Mouse (Mus musculus) heart, embryonic 15.5 days (tissue): ENCODE results near the gene Vipr1. TPM values are rescaled to one million over a fixed set of nuclear protein-coding genes. Genes with fewer than 3 reads are reported as not detected.

Experiments
- ATAC-seq: fragments of 200-750 bp; cut with Nextera tagmentation; replicated peaks from 2 replicates; pipeline ENCODE4 v1.8.0; 2017; ENCODE audit warnings: low read depth, moderate TSS enrichment; ENCODE audit not compliant: insufficient number of reproducible peaks, insufficient read depth, low FRiP score
- H3K27ac ChIP-seq: fragments of 300-500 bp; sonication (generic); 2 replicates; pipeline ENCODE4 v1.5.1; 2015; ENCODE audit warnings: mild to moderate bottlenecking, inconsistent platforms
- H3K27me3 ChIP-seq: fragments of 300-500 bp; sonication (generic); 2 replicates; pipeline ENCODE4 v1.6.1; 2015; ENCODE audit warnings: inconsistent platforms
- H3K36me3 ChIP-seq: fragments of 300-500 bp; sonication (generic); 2 replicates; pipeline ENCODE4 v1.6.1; 2015; ENCODE audit warnings: mild to moderate bottlenecking, inconsistent platforms
- H3K4me1 ChIP-seq: fragments of 300-500 bp; sonication (generic); replicated peaks from 2 replicates; pipeline ENCODE4 v1.6.1; 2015; ENCODE audit warnings: inconsistent platforms
- H3K4me2 ChIP-seq: fragments of 300-500 bp; sonication (generic); 2 replicates; pipeline ENCODE4 v1.6.1; 2015; ENCODE audit warnings: inconsistent platforms, mild to moderate bottlenecking, moderate library complexity
- H3K4me3 ChIP-seq: fragments of 300-500 bp; sonication (generic); 2 replicates; pipeline ENCODE4 v1.5.1; 2015; ENCODE audit warnings: mild to moderate bottlenecking, inconsistent platforms
- H3K9ac ChIP-seq: fragments of 300-500 bp; sonication (generic); 2 replicates; pipeline ENCODE4 v1.6.1; 2015; ENCODE audit warnings: mild to moderate bottlenecking, inconsistent platforms
- H3K9me3 ChIP-seq: fragments of 300-500 bp; sonication (generic); replicated peaks from 2 replicates; pipeline ENCODE4 v1.6.1; 2016; ENCODE audit warnings: inconsistent platforms
- WGBS: fragments of 180-500 bp; shearing (Covaris S2); methylation state at CpG from one replicate; pipeline ENCODE4 v1.1.7; 2015; ENCODE audit warnings: mixed read lengths; 5-methylcytosine and 5-hydroxymethylcytosine counted together
- polyA plus RNA-seq: library from polyadenylated mRNA; unstranded; fragments of >200 nt; fragmentation: Nextera tagmentation; extraction: Ambion mirVana; gene quantifications from 2 replicates; pipeline ENCODE4 v1.2.1, GENCODE M21; 2015

Vipr1 gene
- polyA plus RNA-seq, 1 experiment from 2014 or later = 0.33 TPM

- no peak overlapping the region for H3K4me3 ChIP-seq
- ATAC-seq = no peak
- H3K36me3 ChIP-seq = no peaks in the 10 kb centered on the region
- no peaks in the 10 kb centered on the region for H3K9me3 ChIP-seq
- peaks cover 7% of the 10 kb centered on the region for H3K4me1 ChIP-seq
- no peak overlapping the region for H3K4me2 ChIP-seq
- WGBS = 52% methylated on average over 7 of the region's 7 CpGs
- peaks cover 49% of the 10 kb centered on the region for H3K27me3 ChIP-seq
- no peak overlapping the region for H3K27ac ChIP-seq
- no peak overlapping the region for H3K9ac ChIP-seq
These were observed 6.5 kb upstream of the Vipr1 start for GRCm38 (mm10) chr9:121635835-121636576.

- Histone ChIP-seq H3K4me3 (no peak overlapping the region), H3K27me3 (peaks cover 81% of the 10 kb centered on the region), H3K36me3 (no peaks in the 10 kb centered on the region), H3K4me1 (peaks cover 21% of the 10 kb centered on the region), H3K4me2 (no peak overlapping the region), H3K9ac (no peak overlapping the region), H3K9me3 (no peaks in the 10 kb centered on the region), H3K27ac (no peak overlapping the region)
- ATAC-seq = no peak
- WGBS = 51% methylated on average over 16 of the region's 16 CpGs
These were observed 2.7 kb upstream of the Vipr1 start for GRCm38 (mm10) chr9:121639790-121640189.

GRCm38 (mm10) chr9:121641235-121641915, 1.1 kb upstream of the Vipr1 start:
- Histone ChIP-seq H3K4me1 (peaks cover 21% of the 10 kb centered on the region), H3K4me3 (peak overlapping the region; percentile 53), H3K36me3 (no peaks in the 10 kb centered on the region), H3K4me2 (peak overlapping the region; percentile 92), H3K9me3 (no peaks in the 10 kb centered on the region), H3K27ac (no peak overlapping the region), H3K9ac (no peak overlapping the region), H3K27me3 (peaks cover 82% of the 10 kb centered on the region)
- no peak for ATAC-seq
- WGBS = 12% methylated on average over 27 of the region's 27 CpGs

GRCm38 (mm10) chr9:121642001-121642400, 515 bp upstream of the Vipr1 start, which contains the start of gene Lyzl4:
Gene Lyzl4 (minus strand): TSS chr9:121642096.
- ATAC-seq = peak; percentile 57; the same call in 1 of the 2 replicates
- Histone ChIP-seq H3K4me1 (peaks cover 21% of the 10 kb centered on the region), H3K4me2 (peak within 1 kb of the TSS; percentile 92), H3K9ac (peak within 1 kb of the TSS; percentile 48), H3K4me3 (peak within 1 kb of the TSS; percentile 53), H3K9me3 (no peaks in the 10 kb centered on the region), H3K27me3 (peaks cover 78% of the 10 kb centered on the region), H3K27ac (no peak within 1 kb of the TSS), H3K36me3 (no peaks in the 10 kb centered on the region)
- WGBS = under 1% methylated on average over 26 of the region's 26 CpGs

GRCm38 (mm10) chr9:121644855-121645254, 2.3 kb downstream of the Vipr1 start:
- ATAC-seq = no peak
- Histone ChIP-seq H3K36me3 (no peaks in the 10 kb centered on the region), H3K9ac (no peak overlapping the region), H3K4me2 (no peak overlapping the region), H3K27ac (no peak overlapping the region), H3K4me1 (peaks cover 21% of the 10 kb centered on the region), H3K9me3 (no peaks in the 10 kb centered on the region), H3K27me3 (peaks cover 63% of the 10 kb centered on the region), H3K4me3 (no peak overlapping the region)
- 28% methylated on average over 3 of the region's 3 CpGs for WGBS

- H3K4me3 ChIP-seq = no peak overlapping the region
- H3K9me3 ChIP-seq = no peaks in the 10 kb centered on the region
- peaks cover 12% of the 10 kb centered on the region for H3K4me1 ChIP-seq
- ATAC-seq = no peak
- H3K4me2 ChIP-seq = no peak overlapping the region
- H3K27me3 ChIP-seq = peaks cover 42% of the 10 kb centered on the region
- H3K36me3 ChIP-seq = no peaks in the 10 kb centered on the region
- H3K27ac ChIP-seq = no peak overlapping the region
- 46% methylated on average over 7 of the region's 7 CpGs for WGBS
- no peak overlapping the region for H3K9ac ChIP-seq
These were observed 4.5 kb downstream of the Vipr1 start for GRCm38 (mm10) chr9:121647026-121647425.

- H3K36me3 ChIP-seq = no peaks in the 10 kb centered on the region
- no peak overlapping the region for H3K27ac ChIP-seq
- H3K4me2 ChIP-seq = no peak overlapping the region
- 0 out of 2 replicates have a peak, but pooled peaks cover 3% of the 10 kb centered on the region for H3K27me3 ChIP-seq
- H3K9ac ChIP-seq = no peak overlapping the region
- WGBS = 83% methylated on average over 10 of the region's 10 CpGs
- no peak for ATAC-seq
- no peaks in the 10 kb centered on the region for H3K4me1 ChIP-seq
- H3K9me3 ChIP-seq = no peaks in the 10 kb centered on the region
- H3K4me3 ChIP-seq = no peak overlapping the region
These were observed 11.2 kb downstream of the Vipr1 start for GRCm38 (mm10) chr9:121653668-121654067.

GRCm38 (mm10) chr9:121656322-121656721, 13.8 kb downstream of the Vipr1 start:
- H3K4me1 ChIP-seq = no peaks in the 10 kb centered on the region
- H3K4me3 ChIP-seq = no peak overlapping the region
- no peak overlapping the region for H3K4me2 ChIP-seq
- no peak overlapping the region for H3K9ac ChIP-seq
- H3K9me3 ChIP-seq = no peaks in the 10 kb centered on the region
- WGBS = 83% methylated on average over 5 of the region's 5 CpGs
- no peak overlapping the region for H3K27ac ChIP-seq
- no peaks in the 10 kb centered on the region for H3K36me3 ChIP-seq
- no peak for ATAC-seq
- H3K27me3 ChIP-seq = peaks cover 14% of the 10 kb centered on the region; the same call in 1 of the 2 replicates

GRCm38 (mm10) chr9:121657143-121657542, 14.6 kb downstream of the Vipr1 start:
- Histone ChIP-seq H3K36me3 (no peaks in the 10 kb centered on the region), H3K27ac (no peak overlapping the region), H3K4me3 (no peak overlapping the region), H3K4me2 (no peak overlapping the region), H3K9ac (no peak overlapping the region), H3K9me3 (no peaks in the 10 kb centered on the region), H3K27me3 (peaks cover 19% of the 10 kb centered on the region), H3K4me1 (no peaks in the 10 kb centered on the region)
- 40% methylated on average over 13 of the region's 13 CpGs for WGBS
- ATAC-seq = no peak

- H3K9ac ChIP-seq = no peak overlapping the region
- no peak overlapping the region for H3K4me3 ChIP-seq
- no peaks in the 10 kb centered on the region for H3K4me1 ChIP-seq
- no peak overlapping the region for H3K27ac ChIP-seq
- H3K4me2 ChIP-seq = no peak overlapping the region
- H3K9me3 ChIP-seq = no peaks in the 10 kb centered on the region
- ATAC-seq = no peak
- peaks cover 28% of the 10 kb centered on the region for H3K27me3 ChIP-seq
- H3K36me3 ChIP-seq = no peaks in the 10 kb centered on the region
- WGBS = 70% methylated on average over 7 of the region's 7 CpGs
These were observed 15.7 kb downstream of the Vipr1 start for GRCm38 (mm10) chr9:121658248-121658647.

- Histone ChIP-seq H3K9me3 (no peaks in the 10 kb centered on the region), H3K4me1 (no peaks in the 10 kb centered on the region), H3K27me3 (peaks cover 40% of the 10 kb centered on the region), H3K27ac (no peak overlapping the region), H3K9ac (no peak overlapping the region), H3K36me3 (no peaks in the 10 kb centered on the region), H3K4me3 (no peak overlapping the region), H3K4me2 (no peak overlapping the region)
- ATAC-seq = no peak
- 64% methylated on average over 7 of the region's 7 CpGs for WGBS
These were observed 17.3 kb downstream of the Vipr1 start for GRCm38 (mm10) chr9:121659791-121660190.
